Mouse (Mus musculus) gastrocnemius, postnatal 36 days (tissue): ENCODE results near the gene Lpgat1. TPM values are rescaled to one million over a fixed set of nuclear protein-coding genes. Genes with fewer than 3 reads are reported as not detected.

Experiments used
- DNase-seq, 2 experiments: peaks; one replicate each; pipeline ENCODE4 v3.0.0; 2022
- intact Hi-C: fragments of 180-260 bp; cut with DNase I; formaldehyde crosslinking; loops from one replicate; pipeline ENCODE4 v1.15.1; 2025
- total RNA-seq, 2 experiments: library from RNA; stranded (reverse); gene quantifications; 2 replicates each; pipeline ENCODE4 v1.2.3; 2021

The Lpgat1 gene
- total RNA-seq, 2 experiments from 2014 or later: 22.8 to 29.5 TPM

GRCm38 (mm10) chr1:191833396-191833795 is 115.8 kb downstream of the Lpgat1 start:
- DNase-seq: no peak
- intact Hi-C loops: loop anchor here (10.0 kb wide), 1 partner anchor 881 kb away; no protein-coding TSS in a partner anchor

Other genes starting within 250 kb of the Lpgat1 start
- gene Dtl, start 142.3 kb upstream of the Lpgat1 start, total RNA-seq: under 1 TPM; 0.17 to 0.38 TPM
- gene Ints7, start 142.2 kb upstream of the Lpgat1 start, total RNA-seq: 1 to 10 TPM; 4.9 to 5.7 TPM
- gene Nek2, start 103.6 kb downstream of the Lpgat1 start, total RNA-seq: under 1 TPM; 0.47 to 0.54 TPM
- gene Slc30a1, start 188.9 kb downstream of the Lpgat1 start, total RNA-seq: 1 to 10 TPM; 5.6 to 7.7 TPM